Mouse (Mus musculus) kidney, adult 2 months (tissue): ENCODE measurements at regions not wholly inside any gene's neighbourhood (a gene's known extent, or its start where the extent isn't known, plus 50 kb on each side); places are given as distances from the start of the nearest gene placed in this dataset.

Experiments
- DNase-seq: peaks from one replicate; pipeline ENCODE4 v3.0.0; 2021
- H3K27ac ChIP-seq: fragments of 200-500 bp; 2 replicates; pipeline ENCODE4 v1.5.1; 2012; ENCODE audit warnings: low read depth, low read length, control low read depth, inconsistent platforms; ENCODE audit not compliant: insufficient read depth
- H3K27me3 ChIP-seq: fragments of 200-500 bp; replicated peaks from 2 replicates; pipeline ENCODE4 v1.6.1; 2012; ENCODE audit warnings: mild to moderate bottlenecking, moderate library complexity, low read length, inconsistent platforms; ENCODE audit not compliant: control insufficient read depth, insufficient read depth
- H3K36me3 ChIP-seq: fragments of 200-500 bp; 2 replicates; pipeline ENCODE4 v1.6.1; 2012; ENCODE audit warnings: mild to moderate bottlenecking, moderate library complexity, low read length, inconsistent platforms; ENCODE audit not compliant: control insufficient read depth, insufficient read depth
- H3K4me1 ChIP-seq: fragments of 200-500 bp; 2 replicates; pipeline ENCODE4 v1.6.1; 2011; ENCODE audit warnings: low read length; ENCODE audit not compliant: control insufficient read depth, insufficient read depth
- H3K4me3 ChIP-seq: fragments of 200-500 bp; 2 replicates; pipeline ENCODE4 v1.5.1; 2011; ENCODE audit warnings: mild to moderate bottlenecking, low read depth, low read length, control low read depth; ENCODE audit not compliant: insufficient read depth
- CTCF ChIP-seq: fragments of 200-500 bp; conservative IDR thresholded peaks from 2 replicates; pipeline ENCODE4 v1.5.1; 2011; ENCODE audit warnings: low read depth, mild to moderate bottlenecking, control low read depth, low read length, moderate library complexity, mixed read lengths; ENCODE audit not compliant: insufficient read depth, insufficient read length
- POLR2A ChIP-seq: fragments of 200-500 bp; IDR thresholded peaks from one replicate; pipeline ENCODE4 v1.6.1; 2011; ENCODE audit warnings: low read depth, low read length, control low read depth
- WGBS: fragments of 180-500 bp; shearing (Covaris S2); methylation state at CpG from one replicate; pipeline ENCODE4 v1.1.7; 2018; 5-methylcytosine and 5-hydroxymethylcytosine counted together

- no peaks in the 10 kb centered on the region for H3K4me1 ChIP-seq
- no peak overlapping the region for H3K27ac ChIP-seq
- no peak for TF ChIP-seq CTCF
- no peaks in the 10 kb centered on the region for H3K36me3 ChIP-seq
- H3K27me3 ChIP-seq, result no peaks in the 10 kb centered on the region
- WGBS, result 32% methylated on average over 8 of the region's 8 CpGs
- no peak overlapping the region for H3K4me3 ChIP-seq
- peak; percentile 2 for DNase-seq
Measured at GRCm38 (mm10) chr3:83609095-83609770, 156.9 kb upstream of the Sfrp2 start.

- WGBS, result 81% methylated on average over 4 of the region's 4 CpGs
- H3K27me3 ChIP-seq, result no peaks in the 10 kb centered on the region
- no peak for TF ChIP-seq POLR2A
- TF ChIP-seq CTCF, result no peak
Measured at GRCm38 (mm10) chr3:83620435-83620834, 145.7 kb upstream of the Sfrp2 start.

GRCm38 (mm10) chr3:83633032-83633431 lies 133.1 kb upstream of the Sfrp2 start:
- Histone ChIP-seq H3K4me1 (no peaks in the 10 kb centered on the region), H3K27me3 (no peaks in the 10 kb centered on the region), H3K27ac (no peak overlapping the region), H3K36me3 (no peaks in the 10 kb centered on the region), H3K4me3 (no peak overlapping the region)
- 62% methylated on average over 9 of the region's 9 CpGs for WGBS
- TF ChIP-seq POLR2A (no peak), CTCF (no peak)
- DNase-seq, result no peak

More at GRCm38 (mm10) chr3:83620435-83620834, 145.7 kb upstream of the Sfrp2 start:
- no peaks in the 10 kb centered on the region for H3K36me3 ChIP-seq
- no peak for DNase-seq
- no peaks in the 10 kb centered on the region for H3K4me1 ChIP-seq
- no peak overlapping the region for H3K4me3 ChIP-seq
- no peak overlapping the region for H3K27ac ChIP-seq

- DNase-seq, result no peak
- Histone ChIP-seq H3K36me3 (no peaks in the 10 kb centered on the region), H3K4me1 (no peaks in the 10 kb centered on the region), H3K27ac (no peak overlapping the region), H3K27me3 (no peaks in the 10 kb centered on the region), H3K4me3 (no peak overlapping the region)
- TF ChIP-seq CTCF (no peak), POLR2A (no peak)
- 58% methylated on average over 4 of the region's 4 CpGs for WGBS
Measured at GRCm38 (mm10) chr3:83640433-83640832, 125.7 kb upstream of the Sfrp2 start.

- Histone ChIP-seq H3K4me3 (no peak overlapping the region), H3K27me3 (no peaks in the 10 kb centered on the region), H3K4me1 (no peaks in the 10 kb centered on the region), H3K27ac (no peak overlapping the region), H3K36me3 (no peaks in the 10 kb centered on the region)
- TF ChIP-seq CTCF, result no peak
- TF ChIP-seq POLR2A, result no peak
- peak; percentile 67 for DNase-seq
- 65% methylated on average over 1 of the region's 1 CpGs for WGBS
Measured at GRCm38 (mm10) chr3:83663716-83664115, 102.4 kb upstream of the Sfrp2 start.

- Histone ChIP-seq H3K36me3 (no peaks in the 10 kb centered on the region), H3K27ac (no peak overlapping the region), H3K4me3 (no peak overlapping the region), H3K27me3 (no peaks in the 10 kb centered on the region), H3K4me1 (no peaks in the 10 kb centered on the region)
- 91% methylated on average over 5 of the region's 5 CpGs for WGBS
- no peak for DNase-seq
- no peak for TF ChIP-seq POLR2A
- TF ChIP-seq CTCF, result no peak
Measured at GRCm38 (mm10) chr3:83676147-83676546, 90.0 kb upstream of the Sfrp2 start.

GRCm38 (mm10) chr3:83686611-83687010 lies 79.5 kb upstream of the Sfrp2 start:
- TF ChIP-seq POLR2A, result no peak
- TF ChIP-seq CTCF, result no peak
- Histone ChIP-seq H3K4me1 (no peaks in the 10 kb centered on the region), H3K4me3 (no peak overlapping the region), H3K36me3 (no peaks in the 10 kb centered on the region), H3K27me3 (no peaks in the 10 kb centered on the region), H3K27ac (no peak overlapping the region)
- WGBS, result 92% methylated on average over 15 of the region's 15 CpGs
- no peak for DNase-seq
